Mouse (Mus musculus) E14TG2a.4 (cell line): ENCODE measurements around the gene Zfp595.
"Not testable (repeated sequence)": the region's sequence is repeated elsewhere in the genome, so short reads cannot be mapped to it uniquely, and the experiment has no call there.

ENCODE experiments used
- CTCF ChIP-seq: conservative IDR thresholded peaks from 2 replicates; pipeline ENCODE4 v1.5.1; 2014; ENCODE audit warnings: low read length
- NANOG ChIP-seq: IDR thresholded peaks from 2 replicates; pipeline ENCODE4 v1.6.1; 2014; ENCODE audit warnings: borderline replicate concordance, low read length, mixed read lengths

- TF ChIP-seq CTCF, NANOG: not testable (repeated sequence)
Observed at GRCm38 (mm10) chr13:67376255-67376654, 43.9 kb upstream of the Zfp595 start.
